In the genomic region with DNA sequence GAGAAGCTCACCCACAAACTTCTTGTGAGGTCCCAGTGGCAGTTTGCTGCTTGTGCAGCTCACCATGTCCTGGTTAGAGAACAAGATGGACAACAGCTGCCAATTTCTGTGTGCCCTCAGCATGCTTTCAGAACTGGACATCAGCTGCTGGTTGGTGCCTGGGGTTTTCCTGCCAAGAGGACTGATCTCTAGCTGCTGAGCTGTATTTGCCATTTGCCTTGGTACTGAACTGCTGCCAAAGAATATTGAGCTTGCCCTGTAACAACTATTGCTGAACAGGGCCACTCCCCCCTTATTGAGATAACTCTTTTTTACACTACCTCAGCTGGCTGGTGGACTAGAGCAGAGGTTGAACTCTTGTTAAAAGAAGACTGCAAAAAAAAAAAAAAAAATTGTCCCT, we compare ENCODE assay signal across 25 mouse cellular contexts. TPM values are rescaled to one million over a fixed set of nuclear protein-coding genes. Genes with fewer than 3 reads are reported as not detected.
DNase-seq lines count a peak whose midpoint lies in the region; TF ChIP-seq lines count a peak whose summit lies in the region.
"Had no signal": no experiment of that assay in that cellular context is flagged by ENCODE, and none has a peak within 500 bp of the region (broad histone marks: within the 10 kb centered on the region; RNA-seq: fewer than 3 reads in every experiment).

No protein-coding gene starts in this region.

- intact Hi-C loops in heart, postnatal 14 days (cut with DNase I) = no loop called here

- peak; percentile 1; the same call in 1 of the 2 replicates for TF ChIP-seq CTCF in liver, adult 2 months (IDR thresholded peaks at IDR 0.05; ENCODE audit: low read depth, low read length)
- no peak for TF ChIP-seq CTCF in small intestine, adult 2 months (IDR thresholded peaks at IDR 0.05; ENCODE audit: extremely low read depth, insufficient read length, insufficient replicate concordance, low read depth, low read length)

- no peaks in the 10 kb centered on the region for H3K4me1 ChIP-seq in heart, embryonic 10.5 days
- peaks cover 10% of the 10 kb centered on the region for H3K4me1 ChIP-seq in liver, adult 2 months (ENCODE audit: control insufficient read depth, insufficient read depth, low read length)
- H3K4me1 ChIP-seq in small intestine, adult 2 months (ENCODE audit: control insufficient read depth, insufficient read depth, insufficient read length, low read length) = peaks cover 6% of the 10 kb centered on the region; the same call in 1 of the 2 replicates
- H3K4me1 ChIP-seq: embryonic facial prominence, embryonic 15.5 days; hindbrain, embryonic 15.5 days had no signal

- TF ChIP-seq POLR2A in liver, adult 2 months (IDR thresholded peaks at IDR 0.05; ENCODE audit: extremely low read depth, insufficient read depth, low read length) = no peak
- no peak for TF ChIP-seq POLR2A in small intestine, adult 2 months (IDR thresholded peaks at IDR 0.05; ENCODE audit: low read depth, low read length)

- no peak overlapping the region for H3K4me3 ChIP-seq in heart, embryonic 10.5 days
- H3K4me3 ChIP-seq in liver, adult 2 months (ENCODE audit: insufficient read depth, low read depth, low read length) = no peak overlapping the region
- H3K4me3 ChIP-seq in small intestine, adult 2 months (ENCODE audit: low read depth, low read length) = no peak overlapping the region
- H3K4me3 ChIP-seq: embryonic facial prominence, embryonic 15.5 days; hindbrain, embryonic 15.5 days had no signal

- H3K79me2 ChIP-seq in liver, adult 2 months (ENCODE audit: control insufficient read depth, insufficient read depth, low read length) = peaks cover 2% of the 10 kb centered on the region; the same call in 1 of the 2 replicates

- no peaks in the 10 kb centered on the region for H3K36me3 ChIP-seq in heart, embryonic 10.5 days
- peaks cover 8% of the 10 kb centered on the region for H3K36me3 ChIP-seq in liver, adult 2 months (ENCODE audit: control insufficient read depth, insufficient read depth, low read length)
- no peaks in the 10 kb centered on the region for H3K36me3 ChIP-seq in small intestine, adult 2 months (ENCODE audit: control insufficient read depth, insufficient read depth, low read length)
- H3K36me3 ChIP-seq: embryonic facial prominence, embryonic 15.5 days; hindbrain, embryonic 15.5 days had no signal

- no peak overlapping the region; the same call in 1 of the 2 replicates for H3K9ac ChIP-seq in liver, adult 2 months (ENCODE audit: low read depth, low read length)
- H3K9ac ChIP-seq: embryonic facial prominence, embryonic 15.5 days; hindbrain, embryonic 15.5 days had no signal

- H3K27me3 ChIP-seq in heart, embryonic 10.5 days (ENCODE audit: insufficient read depth, poor library complexity, severe bottlenecking) = no peaks in the 10 kb centered on the region
- no peaks in the 10 kb centered on the region for H3K27me3 ChIP-seq in liver, adult 2 months (ENCODE audit: control insufficient read depth, insufficient read depth, low read length)
- no peaks in the 10 kb centered on the region for H3K27me3 ChIP-seq in small intestine, adult 2 months (ENCODE audit: control insufficient read depth, insufficient read depth, low read length)
- H3K27me3 ChIP-seq: embryonic facial prominence, embryonic 15.5 days; hindbrain, embryonic 15.5 days had no signal

- peak; percentile 40 for DNase-seq in heart, adult 8-10 months (ENCODE audit: low spot score)
- no peak for DNase-seq in heart, embryonic 10.5 days (ENCODE audit: low spot score)
- DNase-seq in liver, adult 2 months (ENCODE audit: extremely low read depth, low read depth, low spot score) = peak; percentile 99
- no peak for DNase-seq in liver
- peak; percentile 2 to 7 for DNase-seq in heart, postnatal 14 days
- DNase-seq in right cerebral cortex, postnatal 14 days = no peak
- DNase-seq: adrenal gland, postnatal 14 days; cerebellum, adult 9-10 months; kidney, adult 18-20 months; lung, postnatal 10 days; thymus, adult 2 months; thymus, postnatal 4 days had no signal

- H3K9me3 ChIP-seq in heart, embryonic 10.5 days = no peaks in the 10 kb centered on the region
- H3K9me3 ChIP-seq: embryonic facial prominence, embryonic 15.5 days; hindbrain, embryonic 15.5 days had no signal

- H3K27ac ChIP-seq in heart, embryonic 10.5 days = no peak overlapping the region
- H3K27ac ChIP-seq in liver, adult 2 months (replicated peaks; ENCODE audit: insufficient read depth, low read depth, low read length) = peak overlapping the region; percentile 68
- H3K27ac ChIP-seq in small intestine, adult 2 months (ENCODE audit: insufficient read depth, low read depth, low read length) = peak overlapping the region; percentile 39
- H3K27ac ChIP-seq: embryonic facial prominence, embryonic 15.5 days; hindbrain, embryonic 15.5 days; stomach, postnatal 0 days had no signal

RNA-seq across cellular contexts. Expression of a gene that starts 1.2 kb away (rescaled TPM):
- not detected for total RNA-seq in heart, adult 8-10 months (2022)
- polyA plus RNA-seq in heart, embryonic 10.5 days (2016; fragmentation: Nextera tagmentation; extraction: Ambion mirVana) = 0.18 TPM in 1 of 2 replicates, not detected in the other
- total RNA-seq in liver, adult 2 months (2014; rRNA removed) = 263 and 290 TPM in 2 replicates
- 213 and 241 TPM in 2 replicates for polyA plus RNA-seq in liver, adult 2 months (2012; rRNA removed)
- not detected for total RNA-seq in heart, postnatal 14 days (2021)
- polyA plus RNA-seq in small intestine, adult 2 months (2012; rRNA removed) = 4.4 and 6.3 TPM in 2 replicates
- total RNA-seq: gastrocnemius, adult 8-10 months; granulocyte monocyte progenitor cell, adult 5-6 weeks; hematopoietic stem cell, adult 5-6 weeks; left cerebral cortex, postnatal 36 days; MEL; neutrophil, adult 5-6 weeks had no signal
- polyA plus RNA-seq: C2C12; embryonic facial prominence, embryonic 15.5 days; thymus, adult 2 months had no signal

RNA-seq across cellular contexts. Expression of a gene that starts 39.8 kb away (rescaled TPM):
- not detected for total RNA-seq in heart, adult 8-10 months (2022)
- polyA plus RNA-seq in heart, embryonic 10.5 days (2016; fragmentation: Nextera tagmentation; extraction: Ambion mirVana) = 0.05 TPM in 1 of 2 replicates, not detected in the other
- total RNA-seq in liver, adult 2 months (2014; rRNA removed) = 23.0 and 23.2 TPM in 2 replicates
- polyA plus RNA-seq in liver, adult 2 months (2012; rRNA removed) = 14.4 and 15.5 TPM in 2 replicates
- total RNA-seq in heart, postnatal 14 days (2021) = not detected
- 0.09 and 0.14 TPM in 2 replicates for polyA plus RNA-seq in small intestine, adult 2 months (2012; rRNA removed)
- total RNA-seq: gastrocnemius, adult 8-10 months; granulocyte monocyte progenitor cell, adult 5-6 weeks; hematopoietic stem cell, adult 5-6 weeks; MEL had no signal
- polyA plus RNA-seq: embryonic facial prominence, embryonic 15.5 days; limb, embryonic 14.5 days; midbrain, embryonic 11.5 days; stomach, postnatal 0 days; thymus, adult 2 months had no signal

RNA-seq across cellular contexts. Expression of a gene that starts 50.1 kb away (rescaled TPM):
- under 1 TPM in 1 of 4 experiments, not detected in 3; 0.17 TPM for total RNA-seq in heart, adult 8-10 months (2022)
- 24.1 and 37.3 TPM in 2 replicates for polyA plus RNA-seq in heart, embryonic 10.5 days (2016; fragmentation: Nextera tagmentation; extraction: Ambion mirVana)
- 0.07 TPM in 1 of 2 replicates, not detected in the other for total RNA-seq in liver, adult 2 months (2014; rRNA removed)
- not detected in 2 replicates for polyA plus RNA-seq in liver, adult 2 months (2012; rRNA removed)
- total RNA-seq in heart, postnatal 14 days (2021) = not detected
- polyA plus RNA-seq in small intestine, adult 2 months (2012; rRNA removed) = not detected in 2 replicates
- total RNA-seq: gastrocnemius, adult 8-10 months; granulocyte monocyte progenitor cell, adult 5-6 weeks; hematopoietic stem cell, adult 5-6 weeks; left cerebral cortex, postnatal 36 days; MEL; neutrophil, adult 5-6 weeks had no signal
- polyA plus RNA-seq: C2C12; stomach, postnatal 0 days had no signal

Comparison
In these comparisons a context has a peak if more than half of its experiments do, and no peak if none do; other contexts are left out.
1. DNase-seq: peak in heart, adult 8-10 months (single experiment), liver, adult 2 months (single experiment) and heart, postnatal 14 days (2 of 2); none in heart, embryonic 10.5 days (single experiment), liver (single experiment) and right cerebral cortex, postnatal 14 days (single experiment).
2. RNA of a gene that starts 1.2 kb away (total RNA-seq): 263 to 290 TPM in liver, adult 2 months; not detected in heart, adult 8-10 months and not detected in heart, postnatal 14 days; every median in the first group is over 100 times any median in the second.
3. RNA of a gene that starts 39.8 kb away (total RNA-seq): 23.0 to 23.2 TPM in liver, adult 2 months; not detected in heart, postnatal 14 days and not detected in heart, adult 8-10 months; every median in the first group is over 10 times any median in the second.